Mouse (Mus musculus) brain, adult 10 weeks (tissue): ENCODE results near the gene Tuba3b. TPM values are rescaled to one million over a fixed set of nuclear protein-coding genes. Genes with fewer than 3 reads are reported as not detected.

Source experiments
- polyA plus RNA-seq: library from polyadenylated mRNA; stranded (reverse); fragments of 350-450 nt; fragmentation: Illumina TruSeq; extraction: RNeasy Lipid Tissue Mini Kit (QIAGEN cat#74804); gene quantifications from one replicate; pipeline ENCODE4 v1.2.3, GENCODE M21; 2015; ENCODE audit warnings: low read depth, low replicate concordance

Gene Tuba3b
- 0.31 TPM for polyA plus RNA-seq

DNA sequence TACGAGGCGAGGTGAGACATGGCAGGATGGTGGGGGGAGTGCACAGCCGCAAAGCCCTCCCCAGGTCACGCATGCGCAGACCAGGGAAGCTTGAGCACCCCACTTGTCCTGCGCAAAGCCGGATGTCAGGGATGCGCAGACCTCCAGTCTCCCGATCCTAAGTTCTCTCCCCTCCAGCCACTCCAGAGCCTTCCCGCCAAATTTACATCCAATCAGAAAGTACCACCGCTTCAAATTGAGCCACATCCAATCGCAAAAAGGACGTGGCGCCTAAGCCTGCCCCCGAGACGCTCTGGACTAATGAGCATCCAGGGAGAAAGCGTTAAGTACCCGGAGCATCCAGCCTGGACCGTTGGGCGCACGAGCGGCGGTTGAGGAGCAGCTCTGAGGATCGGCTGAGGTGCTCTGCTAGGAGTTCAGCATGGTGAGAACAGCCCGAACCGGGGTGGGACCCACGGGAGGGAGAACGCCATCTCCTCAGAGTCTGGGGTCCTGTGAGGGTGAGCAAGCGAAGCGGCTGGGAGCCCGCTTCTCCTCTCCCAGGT, at the start of gene Tuba3b:
TSS of gene Tuba3b (plus strand) at position 92 of the 545 bp plus-strand sequence.

DNA sequence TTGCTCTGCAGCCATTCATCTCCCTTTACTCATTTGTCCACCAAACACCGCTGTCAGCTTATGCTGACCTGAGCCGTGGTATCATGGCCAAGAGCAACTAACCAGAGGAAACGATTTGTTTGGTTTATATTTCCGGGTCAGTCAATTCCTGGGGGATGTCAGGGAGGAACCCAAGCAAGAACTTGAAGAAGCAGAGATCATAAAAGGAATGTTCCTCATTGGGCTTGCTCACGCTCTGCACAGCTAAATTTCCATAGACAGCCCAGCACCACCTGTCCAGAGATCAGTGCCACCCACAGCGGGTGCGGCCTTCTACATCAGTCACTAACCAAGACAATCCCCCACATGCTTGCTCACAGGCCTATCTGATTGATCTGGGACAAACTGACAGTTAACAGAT, 1.3 kb upstream of the Tuba3b start, which contains the start of gene Lmntd1:
TSS of gene Lmntd1 (minus strand) at position 101 of the 400 bp plus-strand sequence.

Other genes starting within 250 kb of the Tuba3b start
- 1.00 TPM for gene Lmntd1, start 1.4 kb upstream of the Tuba3b start, polyA plus RNA-seq
- gene Rassf8, start 131.0 kb downstream of the Tuba3b start, polyA plus RNA-seq, result 18.3 TPM
- 16.2 TPM for gene Bhlhe41, start 249.8 kb downstream of the Tuba3b start, polyA plus RNA-seq